Mouse (Mus musculus) central nervous system, embryonic 11.5 days (tissue): ENCODE measurements around the gene Mkln1. TPM values are rescaled to one million over a fixed set of nuclear protein-coding genes. Genes with fewer than 3 reads are reported as not detected.

Experiments
- polyA plus RNA-seq: library from polyadenylated mRNA; depleted of rRNA; stranded (reverse); fragments of >200 nt; gene quantifications from 2 replicates; pipeline ENCODE4 v1.2.3, GENCODE M21; 2012; rRNA removed

The Mkln1 gene
- polyA plus RNA-seq: 89.2 and 98.8 TPM in 2 replicates

DNA sequence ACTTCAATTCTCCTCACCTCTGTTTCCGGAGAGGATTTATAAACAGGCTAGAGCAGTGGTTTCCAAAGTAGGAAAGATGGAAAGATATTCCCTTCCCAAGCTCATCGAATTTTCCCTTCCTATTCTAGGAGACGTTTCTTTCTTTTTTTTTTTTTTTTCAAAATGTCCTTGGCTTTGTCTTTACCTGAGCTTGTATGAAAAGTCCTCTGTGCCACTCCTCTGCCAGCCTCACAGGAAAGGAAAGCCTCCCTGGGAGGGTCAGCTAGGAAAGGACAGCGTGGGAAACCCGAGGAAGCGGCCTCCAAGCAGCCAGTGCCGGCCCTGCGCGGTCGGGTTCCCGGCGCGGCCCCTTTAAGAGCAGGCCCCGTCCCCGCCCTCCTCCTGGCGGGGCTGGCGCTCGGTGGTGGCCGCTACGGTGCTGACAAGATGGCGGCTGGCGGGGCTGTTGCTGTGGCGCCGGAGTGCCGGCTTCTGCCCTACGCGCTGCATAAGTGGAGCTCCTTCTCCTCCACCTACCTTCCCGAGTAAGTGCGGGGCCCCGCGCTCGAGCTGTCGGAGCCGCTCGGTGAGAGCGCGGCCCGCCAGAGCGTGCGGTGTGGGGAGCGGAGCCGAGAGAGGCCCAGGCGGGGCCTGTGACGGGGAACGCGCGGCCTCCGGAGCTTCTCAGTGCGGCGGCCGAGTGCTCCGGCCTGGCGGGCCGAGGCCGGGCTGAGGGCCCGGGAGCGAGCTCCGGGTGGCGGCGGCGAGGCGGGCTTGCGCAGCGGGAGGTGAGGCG is at the start of gene Mkln1:
Gene Mkln1, plus strand, starts transcription at position 305 of the 775 bp plus-strand sequence.

DNA sequence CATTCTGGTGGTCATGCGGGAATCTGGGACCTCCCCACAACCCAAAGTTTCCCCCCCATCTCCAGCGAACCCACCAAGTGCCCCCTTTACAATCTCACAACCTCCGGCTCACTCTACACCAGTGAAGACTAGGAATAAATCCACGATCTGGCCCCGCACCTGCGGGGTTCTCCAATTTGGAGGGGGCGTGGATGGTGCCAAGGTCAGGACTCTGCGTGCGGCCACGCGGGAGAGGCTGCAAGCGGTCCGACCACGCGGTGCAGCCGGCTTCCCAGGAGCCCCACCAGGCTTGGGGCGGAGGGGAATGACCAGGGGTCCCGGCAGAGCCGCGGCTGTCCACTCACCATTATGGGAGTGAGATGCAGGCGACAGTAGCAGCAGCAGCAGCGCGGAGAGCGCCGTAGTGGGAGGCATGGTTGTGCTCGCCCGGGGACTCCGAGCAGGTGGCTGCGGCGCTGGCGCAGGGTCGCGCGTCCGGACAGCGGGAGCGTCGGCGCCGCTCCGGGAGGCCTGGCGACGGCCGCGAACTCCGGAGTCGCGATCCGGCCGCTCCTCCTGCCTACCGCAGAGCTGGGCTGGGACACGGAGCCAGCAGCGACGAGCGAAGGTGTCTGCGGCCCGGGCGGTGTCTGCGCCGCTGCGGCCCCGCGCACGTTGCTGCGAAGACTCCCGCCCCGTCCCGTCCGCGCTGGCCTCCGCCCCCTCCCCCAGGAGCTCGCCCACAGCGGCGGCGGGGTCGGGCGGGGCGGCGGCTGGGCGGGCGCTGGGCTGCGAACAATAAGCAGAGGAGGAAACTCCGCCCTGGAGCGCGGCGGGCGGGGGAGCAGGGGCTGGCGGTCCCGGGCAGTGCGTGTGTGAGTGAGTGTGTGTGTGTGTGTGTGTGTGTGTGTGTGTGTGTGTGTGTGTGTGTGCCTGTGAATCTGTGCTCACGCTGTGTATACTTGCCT is 165.0 kb downstream of the Mkln1 start, which contains the start of gene Podxl:
Gene Podxl, minus strand, starts transcription at position 747 of the 947 bp plus-strand sequence.

Other genes starting within 250 kb of the Mkln1 start
- 20.9 and 21.2 TPM in 2 replicates for gene Podxl, start 165.2 kb downstream of the Mkln1 start, polyA plus RNA-seq